25 mouse cellular contexts compared by ENCODE assay signal in the genomic region with DNA sequence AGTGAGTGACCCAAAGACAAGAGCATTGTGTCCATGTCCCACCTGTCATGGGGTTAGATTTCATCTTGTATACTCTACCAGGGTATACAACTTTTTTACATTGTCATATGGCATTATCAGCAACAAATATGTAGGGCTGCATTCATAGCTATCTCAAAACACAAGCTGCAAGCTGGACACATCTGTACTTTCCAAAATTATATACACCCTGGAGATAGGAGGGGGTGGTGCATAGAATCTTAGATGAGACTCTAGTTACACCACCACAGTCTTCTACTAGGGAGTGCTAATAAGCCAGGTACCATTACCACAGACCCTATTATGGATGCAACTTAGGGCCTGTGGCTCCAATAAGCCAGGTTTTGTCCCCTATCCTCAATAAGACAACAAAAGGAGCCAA. TPM values are rescaled to one million over a fixed set of nuclear protein-coding genes. Genes with fewer than 3 reads are reported as not detected.
DNase-seq lines count a peak whose midpoint lies in the region; ATAC-seq and TF ChIP-seq lines count a peak whose summit lies in the region.
"Had no signal": no experiment of that assay in that cellular context is flagged by ENCODE, and none has a peak within 500 bp of the region (broad histone marks: within the 10 kb centered on the region; RNA-seq: fewer than 3 reads in every experiment).

No protein-coding gene starts in this region.

- no peak for TF ChIP-seq CTCF in MEL (IDR thresholded peaks at IDR 0.05 in 2 of 3, conservative IDR thresholded peaks at IDR 0.05 in 1 of 3; ENCODE audit: control insufficient read depth in 1 of 3, insufficient read depth in 1 of 3, low read depth in 2 of 3, low read length in 3 of 3, poor library complexity in 1 of 3, severe bottlenecking in 1 of 3)

- no peak for TF ChIP-seq EP300 in MEL (IDR thresholded peaks at IDR 0.05; ENCODE audit: low read depth in 1 of 2, low read length in 2 of 2)

- no peak for TF ChIP-seq RAD21 in MEL (IDR thresholded peaks at IDR 0.05; ENCODE audit: low read depth, low read length)

- no peaks in the 10 kb centered on the region for H3K27me3 ChIP-seq in MEL (ENCODE audit: control insufficient read depth in 1 of 2, insufficient read depth in 2 of 2, low read length in 2 of 2)
- no peaks in the 10 kb centered on the region for H3K27me3 ChIP-seq in liver, embryonic 15.5 days
- no peaks in the 10 kb centered on the region for H3K27me3 ChIP-seq in hindbrain, embryonic 16.5 days (replicated peaks; ENCODE audit: control insufficient read depth, insufficient read depth, low read length)
- H3K27me3 ChIP-seq: embryonic facial prominence, embryonic 12.5 days; embryonic facial prominence, embryonic 15.5 days; heart, embryonic 12.5 days; heart, embryonic 15.5 days had no signal

- no peaks in the 10 kb centered on the region for H3K9me3 ChIP-seq in MEL (replicated peaks; ENCODE audit: insufficient read depth, low read length)
- no peaks in the 10 kb centered on the region for H3K9me3 ChIP-seq in liver, embryonic 15.5 days (replicated peaks)
- no peaks in the 10 kb centered on the region for H3K9me3 ChIP-seq in hindbrain, embryonic 16.5 days (ENCODE audit: control insufficient read depth, low read length)
- H3K9me3 ChIP-seq: embryonic facial prominence, embryonic 12.5 days; embryonic facial prominence, embryonic 15.5 days; heart, embryonic 12.5 days; heart, embryonic 15.5 days; hindbrain, embryonic 10.5 days had no signal

- H3K79me2 ChIP-seq in MEL (ENCODE audit: control insufficient read depth, insufficient read depth, low read length, poor library complexity): no peaks in the 10 kb centered on the region

- no peak overlapping the region for H3K9ac ChIP-seq in MEL (ENCODE audit: control insufficient read depth, low read depth, low read length, poor library complexity, severe bottlenecking)
- H3K9ac ChIP-seq in liver, embryonic 15.5 days: no peak overlapping the region
- H3K9ac ChIP-seq in hindbrain, embryonic 16.5 days (ENCODE audit: low read depth, low read length): no peak overlapping the region
- H3K9ac ChIP-seq: embryonic facial prominence, embryonic 12.5 days; embryonic facial prominence, embryonic 15.5 days; heart, embryonic 12.5 days; heart, embryonic 15.5 days; hindbrain, embryonic 14.5 days had no signal

- DNase-seq in MEL (ENCODE audit: low read depth, low spot score): no peak
- peak; percentile 30 for DNase-seq in c-Kit-positive CD71-positive TER-119-positive erythroid progenitor cells, embryonic 14.5 days (ENCODE audit: low spot score)
- DNase-seq in layer of hippocampus, postnatal 14 days (ENCODE audit: low spot score in 2 of 2): no peak
- DNase-seq: adrenal gland, adult 8-10 months; adrenal gland, postnatal 25 days; cerebellum, adult 11 months; cerebellum, adult 2 months; cerebellum, adult 9-11 months; cerebellum, postnatal 25 days; gastrocnemius, postnatal 25 days; heart, adult 18-20 months; heart, postnatal 10 days; heart, postnatal 36 days had no signal

- H3K4me2 ChIP-seq in liver, embryonic 15.5 days: no peak overlapping the region
- H3K4me2 ChIP-seq in hindbrain, embryonic 16.5 days (ENCODE audit: low read length): no peak overlapping the region
- H3K4me2 ChIP-seq: embryonic facial prominence, embryonic 12.5 days; embryonic facial prominence, embryonic 15.5 days; heart, embryonic 12.5 days; heart, embryonic 15.5 days; hindbrain, embryonic 14.5 days had no signal

- no peak overlapping the region for H3K4me3 ChIP-seq in MEL (ENCODE audit: control insufficient read depth in 1 of 2, insufficient read depth in 1 of 2, low read depth in 2 of 2, low read length in 2 of 2)
- no peak overlapping the region for H3K4me3 ChIP-seq in liver, embryonic 15.5 days (replicated peaks)
- H3K4me3 ChIP-seq in hindbrain, embryonic 16.5 days (ENCODE audit: low read length): no peak overlapping the region
- H3K4me3 ChIP-seq: embryonic facial prominence, embryonic 12.5 days; embryonic facial prominence, embryonic 15.5 days; heart, embryonic 12.5 days; heart, embryonic 15.5 days; hindbrain, embryonic 10.5 days had no signal

- peak; percentile 43; the same call in 1 of the 2 replicates for ATAC-seq in liver, embryonic 15.5 days (ENCODE audit: insufficient read depth)
- peak; percentile 53 for ATAC-seq in megakaryocyte-erythroid progenitor cell, adult 5-6 weeks (replicated peaks; ENCODE audit: low FRiP score, low TSS enrichment, poor library complexity, severe bottlenecking)
- ATAC-seq in hindbrain, embryonic 16.5 days: no peak
- ATAC-seq: activated CD4-positive, CD25-positive, alpha-beta regulatory T cell, adult 4 months; CD4-positive, CD25-positive, alpha-beta regulatory T cell, adult 4 months; forebrain, embryonic 14.5 days had no signal

- peaks cover 0 to 46% of the 10 kb centered on the region in 2 experiments; a peak in 2 of 4 replicates for H3K36me3 ChIP-seq in MEL (ENCODE audit: control insufficient read depth in 1 of 2, insufficient read depth in 2 of 2, low read length in 2 of 2)
- H3K36me3 ChIP-seq in liver, embryonic 15.5 days (replicated peaks): no peaks in the 10 kb centered on the region
- no peaks in the 10 kb centered on the region for H3K36me3 ChIP-seq in hindbrain, embryonic 16.5 days (ENCODE audit: control insufficient read depth, insufficient read depth, low read length)
- H3K36me3 ChIP-seq: embryonic facial prominence, embryonic 12.5 days; embryonic facial prominence, embryonic 15.5 days; heart, embryonic 12.5 days; heart, embryonic 15.5 days; hindbrain, embryonic 10.5 days had no signal

- peaks cover 31 to 47% of the 10 kb centered on the region in 2 experiments for H3K4me1 ChIP-seq in MEL (ENCODE audit: control insufficient read depth in 1 of 2, insufficient read depth in 2 of 2, low read length in 2 of 2)
- peaks cover 47% of the 10 kb centered on the region for H3K4me1 ChIP-seq in liver, embryonic 15.5 days (replicated peaks)
- H3K4me1 ChIP-seq in hindbrain, embryonic 16.5 days (ENCODE audit: control insufficient read depth, insufficient read depth, low read depth, low read length): no peaks in the 10 kb centered on the region
- H3K4me1 ChIP-seq: embryonic facial prominence, embryonic 12.5 days; embryonic facial prominence, embryonic 15.5 days; hindbrain, embryonic 10.5 days had no signal

- no peak overlapping the region for H3K27ac ChIP-seq in MEL (ENCODE audit: control insufficient read depth, low read depth, low read length)
- no peak overlapping the region for H3K27ac ChIP-seq in liver, embryonic 15.5 days (replicated peaks)
- H3K27ac ChIP-seq in hindbrain, embryonic 16.5 days (ENCODE audit: low read depth, low read length): no peak overlapping the region
- H3K27ac ChIP-seq: embryonic facial prominence, embryonic 12.5 days; embryonic facial prominence, embryonic 15.5 days; heart, embryonic 15.5 days; hindbrain, embryonic 10.5 days; hindbrain, embryonic 14.5 days had no signal

- no peak for TF ChIP-seq POLR2A in MEL (IDR thresholded peaks at IDR 0.05; ENCODE audit: control insufficient read depth in 1 of 2, insufficient read depth in 1 of 2, low read depth in 1 of 2, low read length in 2 of 2, poor library complexity in 1 of 2)

TF ChIP-seq in MEL, 35 proteins besides CTCF, POLR2A, EP300 and RAD21:
- TF ChIP-seq MYB (IDR thresholded peaks at IDR 0.05; ENCODE audit: low read depth, low read length) (no peak), TCF12 (IDR thresholded peaks at IDR 0.05; ENCODE audit: low read depth, low read length) (peak; percentile 24; the same call in 1 of the 2 replicates)

RNA-seq across cellular contexts. Expression of gene B3gnt2, which starts 52.7 kb away (rescaled TPM):
- total RNA-seq in MEL (2012; rRNA removed): 36.7 and 36.8 TPM in 2 replicates
- 10 to 100 TPM in 1 of 2 experiments, not detected in 1; 66.4 TPM for polyA plus RNA-seq in MEL (2012; ENCODE audit: insufficient read depth in 1 of 2, insufficient read length in 2 of 2, low read depth in 1 of 2, low replicate concordance in 2 of 2, missing spikeins in 1 of 2)
- 5.3 TPM in 2 replicates for polyA plus RNA-seq in liver, embryonic 15.5 days (2015; fragmentation: Nextera tagmentation; extraction: Ambion mirVana)
- 7.1 and 24.3 TPM in 2 replicates for total RNA-seq in megakaryocyte-erythroid progenitor cell, adult 5-6 weeks (2014; fragmentation: Nextera tagmentation)
- total RNA-seq in megakaryocyte-erythroid progenitor cell, adult 5-6 weeks (2017): 21.1 and 22.0 TPM in 2 replicates
- total RNA-seq in layer of hippocampus, postnatal 14 days (2021): 10 to 100 TPM; 16.1 TPM
- 2.1 and 2.7 TPM in 2 replicates for polyA plus RNA-seq in hindbrain, embryonic 16.5 days (2015; fragmentation: Nextera tagmentation; extraction: Ambion mirVana)
